Mouse (Mus musculus): ENCODE measurements at regions not wholly inside any gene's neighbourhood (a gene's known extent, or its start where the extent isn't known, plus 50 kb on each side); places are given as distances from the start of the nearest gene placed in this dataset.
"Not testable (repeated sequence)": the region's sequence is repeated elsewhere in the genome, so short reads cannot be mapped to it uniquely, and the experiment has no call there.

DNA sequence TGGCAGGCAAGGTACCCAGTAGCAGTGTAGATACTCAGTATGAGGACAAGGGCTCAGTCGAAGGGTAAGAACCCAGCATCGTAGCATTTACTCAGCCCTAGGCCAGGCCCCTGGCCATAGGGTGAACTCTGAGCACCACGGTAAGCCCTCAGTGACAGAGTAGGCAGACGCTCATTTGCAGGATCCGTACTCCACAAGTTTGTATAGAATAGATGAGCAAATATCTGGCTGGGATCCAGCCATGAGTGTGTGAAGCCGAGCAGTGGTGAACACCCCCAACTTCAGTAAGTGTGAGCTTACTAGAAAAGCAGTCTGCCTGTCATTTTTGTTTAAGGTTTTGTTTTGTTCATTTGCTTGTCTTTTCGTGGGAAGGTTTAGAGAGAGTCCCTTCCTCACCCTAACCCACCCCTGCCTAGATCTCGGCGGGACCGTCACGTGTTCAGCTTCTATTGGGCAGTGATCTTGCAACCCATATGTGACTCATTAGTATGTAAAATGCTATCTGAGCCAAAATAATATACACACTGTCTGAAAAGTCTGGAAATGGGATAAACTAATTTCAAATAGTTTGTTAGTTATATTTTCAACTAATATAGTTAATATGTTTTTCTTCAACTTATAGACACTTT lies 76.3 kb downstream of the Gm5447 start:
- 70% methylated on average over 11 of the region's 11 CpGs for WGBS
- H3K27ac ChIP-seq = no peak overlapping the region
- no peak for ATAC-seq (replicated peaks; ENCODE audit: insufficient number of reproducible peaks, insufficient read depth, low FRiP score, low read depth)
- H3K4me2 ChIP-seq = no peak overlapping the region
- H3K27me3 ChIP-seq = no peaks in the 10 kb centered on the region
- no peaks in the 10 kb centered on the region for H3K36me3 ChIP-seq
- no peak overlapping the region for H3K9ac ChIP-seq
- H3K4me1 ChIP-seq (replicated peaks) = peaks cover 5% of the 10 kb centered on the region; the same call in 1 of the 2 replicates
- no peak overlapping the region for H3K4me3 ChIP-seq
- H3K9me3 ChIP-seq (replicated peaks) = no peaks in the 10 kb centered on the region

DNA sequence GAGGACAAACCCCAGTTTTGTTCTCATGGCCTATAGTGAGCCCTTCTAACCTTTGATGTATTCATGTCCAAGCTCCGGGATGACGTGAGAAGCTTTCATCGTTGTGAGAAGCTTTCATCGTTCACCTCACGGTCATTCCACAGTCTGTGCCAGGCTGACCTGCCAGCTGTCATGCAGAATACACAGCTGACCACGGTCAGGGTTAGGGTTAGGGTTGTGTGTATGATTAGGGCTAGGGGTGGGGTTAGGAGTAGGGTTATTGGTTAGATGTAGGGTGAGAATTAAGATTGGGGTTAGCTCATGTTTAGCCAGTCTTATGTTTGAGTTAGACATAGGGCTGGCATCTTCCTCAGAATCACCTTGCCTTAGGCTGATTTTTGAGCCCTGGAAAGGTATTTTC lies 77.6 kb downstream of the Gm5447 start:
- WGBS = 60% methylated on average over 1 of the region's 6 CpGs
- not testable (repeated sequence) for H3K36me3 ChIP-seq; H3K4me1 ChIP-seq (replicated peaks); H3K4me3 ChIP-seq; ATAC-seq (replicated peaks; ENCODE audit: insufficient number of reproducible peaks, insufficient read depth, low FRiP score, low read depth); H3K9ac ChIP-seq; H3K4me2 ChIP-seq; H3K27me3 ChIP-seq; H3K27ac ChIP-seq; H3K9me3 ChIP-seq (replicated peaks)

- Histone ChIP-seq H3K27ac (no peak overlapping the region), H3K4me2 (no peak overlapping the region), H3K4me3 (no peak overlapping the region), H3K4me1 (replicated peaks) (peaks cover 5% of the 10 kb centered on the region; the same call in 1 of the 2 replicates), H3K9me3 (replicated peaks) (no peaks in the 10 kb centered on the region), H3K36me3 (no peaks in the 10 kb centered on the region), H3K27me3 (no peaks in the 10 kb centered on the region), H3K9ac (no peak overlapping the region)
- 91% methylated on average over 8 of the region's 8 CpGs for WGBS
- no peak for ATAC-seq (replicated peaks; ENCODE audit: insufficient number of reproducible peaks, insufficient read depth, low FRiP score, low read depth)
Observed at GRCm38 (mm10) chr13:31054356-31054755, 80.4 kb downstream of the Gm5447 start.

GRCm38 (mm10) chr13:31055376-31056083 lies 81.5 kb downstream of the Gm5447 start:
- Histone ChIP-seq H3K4me2 (no peak overlapping the region), H3K9ac (no peak overlapping the region), H3K36me3 (no peaks in the 10 kb centered on the region), H3K4me1 (replicated peaks) (peaks cover 5% of the 10 kb centered on the region; the same call in 1 of the 2 replicates), H3K9me3 (replicated peaks) (no peaks in the 10 kb centered on the region), H3K27me3 (no peaks in the 10 kb centered on the region), H3K4me3 (no peak overlapping the region), H3K27ac (no peak overlapping the region)
- no peak for ATAC-seq (replicated peaks; ENCODE audit: insufficient number of reproducible peaks, insufficient read depth, low FRiP score, low read depth)
- WGBS = 69% methylated on average over 5 of the region's 5 CpGs

DNA sequence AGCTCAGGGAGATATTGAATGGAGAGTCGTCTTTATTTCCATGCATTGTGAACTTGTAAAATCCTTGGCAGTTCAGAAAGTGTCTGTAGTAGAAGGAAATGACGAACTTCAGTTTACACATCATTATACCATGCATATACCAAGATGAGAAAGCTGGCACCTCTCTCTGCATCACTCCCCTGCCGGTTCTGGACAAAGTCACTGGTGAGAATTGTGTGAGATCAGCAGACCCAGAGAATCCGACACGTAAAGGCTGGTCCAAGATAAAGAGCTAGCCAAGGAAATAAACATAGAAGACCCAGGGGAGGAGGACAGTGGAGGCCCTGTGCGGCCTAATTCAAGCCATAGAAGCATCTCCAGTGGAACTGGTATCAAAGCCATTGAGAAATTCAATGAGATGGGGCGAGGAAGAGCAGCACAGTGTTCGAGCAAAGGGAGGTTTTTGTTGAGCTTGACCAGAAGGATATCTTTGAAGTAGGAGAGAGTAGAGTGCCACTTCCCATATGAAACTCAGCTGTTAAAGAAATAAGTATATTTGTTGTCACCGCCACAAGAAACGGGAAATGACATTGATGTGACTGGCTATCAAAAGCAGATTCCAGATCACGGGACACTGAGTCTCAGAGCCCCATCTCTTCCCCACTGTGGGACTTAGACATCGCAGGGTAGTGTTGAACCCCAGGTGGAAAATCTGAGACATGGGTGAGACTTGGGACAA lies 82.3 kb downstream of the Gm5447 start:
- 75% methylated on average over 12 of the region's 12 CpGs for WGBS
- no peak overlapping the region for H3K4me3 ChIP-seq
- no peaks in the 10 kb centered on the region for H3K27me3 ChIP-seq
- no peaks in the 10 kb centered on the region for H3K36me3 ChIP-seq
- H3K9ac ChIP-seq = no peak overlapping the region
- no peak overlapping the region for H3K4me2 ChIP-seq
- no peak overlapping the region for H3K27ac ChIP-seq
- H3K4me1 ChIP-seq (replicated peaks) = peaks cover 5% of the 10 kb centered on the region; the same call in 1 of the 2 replicates
- ATAC-seq (replicated peaks; ENCODE audit: insufficient number of reproducible peaks, insufficient read depth, low FRiP score, low read depth) = no peak
- no peaks in the 10 kb centered on the region for H3K9me3 ChIP-seq (replicated peaks)

- no peaks in the 10 kb centered on the region for H3K9me3 ChIP-seq (replicated peaks)
- ATAC-seq (replicated peaks; ENCODE audit: insufficient number of reproducible peaks, insufficient read depth, low FRiP score, low read depth) = no peak
- no peaks in the 10 kb centered on the region for H3K36me3 ChIP-seq
- WGBS = 70% methylated on average over 6 of the region's 6 CpGs
- H3K27ac ChIP-seq = no peak overlapping the region
- H3K4me2 ChIP-seq = no peak overlapping the region
- no peak overlapping the region for H3K4me3 ChIP-seq
- H3K4me1 ChIP-seq (replicated peaks) = no peaks in the 10 kb centered on the region
- H3K27me3 ChIP-seq = no peaks in the 10 kb centered on the region
- no peak overlapping the region for H3K9ac ChIP-seq
Observed at GRCm38 (mm10) chr13:31060916-31061431, 87.0 kb downstream of the Gm5447 start.

DNA sequence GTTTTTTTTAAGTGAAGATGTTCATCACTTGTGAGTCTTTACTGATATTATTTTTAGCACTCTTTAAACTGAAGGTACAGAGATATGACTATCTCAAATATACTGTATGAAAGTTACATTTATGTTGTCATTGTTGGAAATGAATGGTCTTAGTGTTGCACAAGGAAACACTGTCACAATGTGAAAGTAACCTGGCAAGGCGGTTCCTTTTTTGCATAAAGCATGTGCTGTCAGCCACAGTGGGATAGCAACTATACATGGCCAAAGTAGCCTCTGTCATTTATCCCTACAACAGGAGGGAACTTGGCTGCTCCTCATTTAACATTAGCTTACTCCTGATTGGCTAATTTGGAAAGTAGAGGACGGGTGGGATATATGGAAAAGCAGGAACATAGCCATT lies 94.3 kb downstream of the Gm5447 start:
- ATAC-seq (replicated peaks; ENCODE audit: insufficient number of reproducible peaks, insufficient read depth, low FRiP score, low read depth) = no peak
- 65% methylated on average over 2 of the region's 2 CpGs for WGBS

GRCm38 (mm10) chr13:31076541-31076940 lies 102.5 kb downstream of the Gm5447 start:
- Histone ChIP-seq H3K27me3 (peaks cover 39% of the 10 kb centered on the region), H3K27ac (no peak overlapping the region), H3K36me3 (no peaks in the 10 kb centered on the region), H3K9me3 (replicated peaks) (no peaks in the 10 kb centered on the region), H3K4me3 (no peak overlapping the region), H3K4me2 (no peak overlapping the region), H3K9ac (no peak overlapping the region), H3K4me1 (replicated peaks) (no peaks in the 10 kb centered on the region)
- no peak for ATAC-seq (replicated peaks; ENCODE audit: insufficient number of reproducible peaks, insufficient read depth, low FRiP score, low read depth)
- whole genome bisulfite sequencing = 49% methylated on average over 5 of the region's 5 CpGs

More for the DNA sequence above, 94.3 kb downstream of the Gm5447 start:
- Histone ChIP-seq H3K36me3 (no peaks in the 10 kb centered on the region), H3K4me3 (no peak overlapping the region), H3K27me3 (no peaks in the 10 kb centered on the region), H3K4me2 (no peak overlapping the region), H3K9ac (no peak overlapping the region), H3K27ac (no peak overlapping the region), H3K9me3 (replicated peaks) (no peaks in the 10 kb centered on the region), H3K4me1 (replicated peaks) (no peaks in the 10 kb centered on the region)

- no peak overlapping the region for H3K27ac ChIP-seq
- ATAC-seq (replicated peaks; ENCODE audit: insufficient number of reproducible peaks, insufficient read depth, low FRiP score, low read depth) = no peak
- 70% methylated on average over 3 of the region's 3 CpGs for WGBS
- no peak overlapping the region for H3K9ac ChIP-seq
- no peaks in the 10 kb centered on the region for H3K9me3 ChIP-seq (replicated peaks)
- no peaks in the 10 kb centered on the region for H3K36me3 ChIP-seq
- no peak overlapping the region for H3K4me2 ChIP-seq
- no peak overlapping the region for H3K4me3 ChIP-seq
- H3K4me1 ChIP-seq (replicated peaks) = no peaks in the 10 kb centered on the region
- peaks cover 43% of the 10 kb centered on the region for H3K27me3 ChIP-seq
Observed at GRCm38 (mm10) chr13:31078751-31079150, 104.7 kb downstream of the Gm5447 start.

- WGBS = 24% methylated on average over 4 of the region's 4 CpGs
- peaks cover 53% of the 10 kb centered on the region for H3K27me3 ChIP-seq
Observed at GRCm38 (mm10) chr13:31080215-31080614, 106.2 kb downstream of the Gm5447 start.

DNA sequence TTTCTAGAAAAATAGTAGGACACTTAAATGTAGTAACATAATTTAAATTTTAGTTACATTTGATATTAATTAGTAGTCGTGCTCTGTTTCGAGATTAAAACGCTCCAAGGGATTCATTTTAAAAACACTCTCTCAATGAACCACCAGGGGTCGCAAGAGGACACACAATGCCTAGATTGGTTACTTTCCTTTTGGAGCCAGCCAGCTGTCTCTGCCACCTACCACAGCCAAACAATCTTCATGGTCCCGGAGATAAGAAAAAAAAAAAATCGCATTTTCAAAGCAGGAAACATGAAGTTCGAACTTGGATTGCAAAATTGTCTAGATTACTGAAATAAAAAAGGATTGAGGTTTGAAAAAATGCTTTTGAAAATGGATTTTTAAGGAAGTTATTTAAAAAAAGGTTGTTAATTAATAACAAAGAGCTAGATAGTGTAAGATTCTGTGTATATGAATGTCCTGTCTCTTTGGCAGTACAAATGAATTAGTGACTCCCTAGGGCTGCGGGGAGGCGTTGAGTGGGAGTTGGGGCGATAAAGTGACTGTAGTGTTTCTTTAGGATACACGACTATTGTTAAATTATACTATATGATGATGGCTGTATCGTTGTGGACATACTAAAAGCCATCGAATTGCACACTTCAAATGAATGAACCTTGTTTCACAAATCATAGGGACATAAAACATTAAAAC lies 108.6 kb downstream of the Gm5447 start:
- 30% methylated on average over 13 of the region's 13 CpGs for WGBS
- ATAC-seq (replicated peaks; ENCODE audit: insufficient number of reproducible peaks, insufficient read depth, low FRiP score, low read depth) = no peak
- no peaks in the 10 kb centered on the region for H3K9me3 ChIP-seq (replicated peaks)
- H3K4me1 ChIP-seq (replicated peaks) = no peaks in the 10 kb centered on the region
- no peak overlapping the region for H3K9ac ChIP-seq
- peaks cover 55% of the 10 kb centered on the region for H3K27me3 ChIP-seq
- H3K36me3 ChIP-seq = no peaks in the 10 kb centered on the region
- no peak overlapping the region for H3K4me2 ChIP-seq
- no peak overlapping the region for H3K27ac ChIP-seq
- no peak overlapping the region for H3K4me3 ChIP-seq

More at GRCm38 (mm10) chr13:31080215-31080614, 106.2 kb downstream of the Gm5447 start:
- Histone ChIP-seq H3K4me1 (replicated peaks) (no peaks in the 10 kb centered on the region), H3K4me3 (no peak overlapping the region), H3K27ac (no peak overlapping the region), H3K4me2 (no peak overlapping the region), H3K9ac (no peak overlapping the region), H3K36me3 (no peaks in the 10 kb centered on the region), H3K9me3 (replicated peaks) (no peaks in the 10 kb centered on the region)
- no peak for ATAC-seq (replicated peaks; ENCODE audit: insufficient number of reproducible peaks, insufficient read depth, low FRiP score, low read depth)
